Mouse (Mus musculus) lung, postnatal 0 days (tissue): ENCODE data around the gene Ptgir.

ENCODE experiments used
- CTCF ChIP-seq: IDR thresholded peaks from 2 replicates; pipeline ENCODE4 v1.5.1; 2016; ENCODE audit warnings: antibody characterized with exemption, mild to moderate bottlenecking
- EP300 ChIP-seq: IDR thresholded peaks from 2 replicates; pipeline ENCODE4 v1.6.1; 2016; ENCODE audit warnings: antibody characterized with exemption, mild to moderate bottlenecking, control low read depth

GRCm38 (mm10) chr7:16956410-16957265, 50.3 kb downstream of the Ptgir start:
- TF ChIP-seq EP300 (no peak), CTCF (no peak)
